Mouse (Mus musculus) olfactory bulb, adult 2 months (tissue): ENCODE measurements around the gene BC005561. TPM values are rescaled to one million over a fixed set of nuclear protein-coding genes. Genes with fewer than 3 reads are reported as not detected.

Experiments
- H3K27ac ChIP-seq: fragments of 200-500 bp; 2 replicates; pipeline ENCODE4 v1.5.1; 2012; ENCODE audit warnings: low read depth, low read length; ENCODE audit not compliant: insufficient read depth
- H3K4me1 ChIP-seq: fragments of 200-500 bp; 2 replicates; pipeline ENCODE4 v1.6.1; 2012; ENCODE audit warnings: low read length; ENCODE audit not compliant: control insufficient read depth, insufficient read depth
- H3K4me3 ChIP-seq: fragments of 200-500 bp; 2 replicates; pipeline ENCODE4 v1.5.1; 2012; ENCODE audit warnings: mild to moderate bottlenecking, low read depth, low read length, moderate library complexity; ENCODE audit not compliant: insufficient read depth
- CTCF ChIP-seq: fragments of 200-500 bp; IDR thresholded peaks from 2 replicates; pipeline ENCODE4 v1.5.1; 2012; ENCODE audit warnings: low read depth, mild to moderate bottlenecking, low read length, moderate library complexity; ENCODE audit not compliant: insufficient read depth
- POLR2A ChIP-seq: fragments of 200-500 bp; IDR thresholded peaks from 2 replicates; pipeline ENCODE4 v1.6.1; 2012; ENCODE audit warnings: mild to moderate bottlenecking, low read depth, low read length, moderate library complexity; ENCODE audit not compliant: insufficient read depth
- WGBS: fragments of 180-500 bp; shearing (Covaris S2); methylation state at CpG from one replicate; pipeline ENCODE4 v1.1.7; 2018; 5-methylcytosine and 5-hydroxymethylcytosine counted together
- polyA plus RNA-seq: library from polyadenylated mRNA; stranded (reverse); fragments of >200 nt; gene quantifications from 2 replicates; pipeline ENCODE4 v1.2.4, GENCODE M21; 2012; ENCODE audit warnings: low replicate concordance; ENCODE audit not compliant: missing spikeins, insufficient read depth, insufficient read length

BC005561 gene
- not detected in 2 replicates for polyA plus RNA-seq

- Histone ChIP-seq H3K27ac (peak within 1 kb of the TSS; percentile 91), H3K4me3 (peak within 1 kb of the TSS; percentile 97), H3K4me1 (peaks cover 3% of the 10 kb centered on the region; the same call in 1 of the 2 replicates)
- WGBS = 1% methylated on average over 81 of the region's 83 CpGs
- no peak for TF ChIP-seq CTCF
- peak; percentile 80 for TF ChIP-seq POLR2A
These were observed at the start of gene BC005561 for GRCm38 (mm10) chr5:104508195-104508891. TSS of gene BC005561 (plus strand) at chr5:104508352.

- 7% methylated on average over 46 of the region's 46 CpGs for WGBS
- Histone ChIP-seq H3K4me3 (peak within 1 kb of the TSS; percentile 83), H3K27ac (peak within 1 kb of the TSS; percentile 91), H3K4me1 (peaks cover 5% of the 10 kb centered on the region)
- TF ChIP-seq POLR2A = peak; percentile 55
- TF ChIP-seq CTCF = no peak
These were observed 49.1 kb upstream of the BC005561 start, which contains the start of gene Pkd2 for GRCm38 (mm10) chr5:104458832-104459705. TSS of gene Pkd2 (plus strand) at chr5:104459450.

GRCm38 (mm10) chr5:104459706-104460455 is 48.3 kb upstream of the BC005561 start:
- WGBS = under 1% methylated on average over 81 of the region's 82 CpGs
- Histone ChIP-seq H3K4me1 (peaks cover 5% of the 10 kb centered on the region), H3K27ac (peak overlapping the region; percentile 91), H3K4me3 (peak overlapping the region; percentile 83)
- TF ChIP-seq POLR2A = no peak
- no peak for TF ChIP-seq CTCF

- Histone ChIP-seq H3K4me1 (peaks cover 5% of the 10 kb centered on the region), H3K27ac (peak overlapping the region; percentile 91), H3K4me3 (peak overlapping the region; percentile 83)
- TF ChIP-seq POLR2A = no peak
- no peak for TF ChIP-seq CTCF
- 4% methylated on average over 3 of the region's 3 CpGs for WGBS
These were observed 47.7 kb upstream of the BC005561 start for GRCm38 (mm10) chr5:104460456-104460838.

- H3K4me1 ChIP-seq = peaks cover 5% of the 10 kb centered on the region
- 5% methylated on average over 7 of the region's 7 CpGs for WGBS
- H3K27ac ChIP-seq = no peak overlapping the region
- TF ChIP-seq CTCF (no peak), POLR2A (no peak)
- H3K4me3 ChIP-seq = peak overlapping the region; percentile 3; the same call in 1 of the 2 replicates
These were observed 47.3 kb upstream of the BC005561 start for GRCm38 (mm10) chr5:104460856-104461255.

GRCm38 (mm10) chr5:104465279-104465678 is 42.9 kb upstream of the BC005561 start:
- H3K27ac ChIP-seq = no peak overlapping the region
- TF ChIP-seq POLR2A = no peak
- TF ChIP-seq CTCF = no peak
- no peak overlapping the region for H3K4me3 ChIP-seq
- no peaks in the 10 kb centered on the region; the same call in 1 of the 2 replicates for H3K4me1 ChIP-seq
- WGBS = 84% methylated on average over 8 of the region's 8 CpGs

- no peaks in the 10 kb centered on the region; the same call in 1 of the 2 replicates for H3K4me1 ChIP-seq
- TF ChIP-seq CTCF (no peak), POLR2A (no peak)
- H3K27ac ChIP-seq = no peak overlapping the region
- H3K4me3 ChIP-seq = no peak overlapping the region
- WGBS = 61% methylated on average over 12 of the region's 12 CpGs
These were observed 42.4 kb upstream of the BC005561 start for GRCm38 (mm10) chr5:104465731-104466130.

- Histone ChIP-seq H3K27ac (no peak overlapping the region), H3K4me3 (no peak overlapping the region), H3K4me1 (no peaks in the 10 kb centered on the region; the same call in 1 of the 2 replicates)
- TF ChIP-seq CTCF = no peak
- no peak for TF ChIP-seq POLR2A
- WGBS = 96% methylated on average over 16 of the region's 16 CpGs
These were observed 41.3 kb upstream of the BC005561 start for GRCm38 (mm10) chr5:104466816-104467215.
